Mouse (Mus musculus): ENCODE data around the gene Sycp3. TPM values are rescaled to one million over a fixed set of nuclear protein-coding genes. Genes with fewer than 3 reads are reported as not detected.
"Not testable (repeated sequence)": the region's sequence is repeated elsewhere in the genome, so short reads cannot be mapped to it uniquely, and the experiment has no call there.

Gene Sycp3
- total RNA-seq, 2 experiments from 2014 or later, result not detected

DNA sequence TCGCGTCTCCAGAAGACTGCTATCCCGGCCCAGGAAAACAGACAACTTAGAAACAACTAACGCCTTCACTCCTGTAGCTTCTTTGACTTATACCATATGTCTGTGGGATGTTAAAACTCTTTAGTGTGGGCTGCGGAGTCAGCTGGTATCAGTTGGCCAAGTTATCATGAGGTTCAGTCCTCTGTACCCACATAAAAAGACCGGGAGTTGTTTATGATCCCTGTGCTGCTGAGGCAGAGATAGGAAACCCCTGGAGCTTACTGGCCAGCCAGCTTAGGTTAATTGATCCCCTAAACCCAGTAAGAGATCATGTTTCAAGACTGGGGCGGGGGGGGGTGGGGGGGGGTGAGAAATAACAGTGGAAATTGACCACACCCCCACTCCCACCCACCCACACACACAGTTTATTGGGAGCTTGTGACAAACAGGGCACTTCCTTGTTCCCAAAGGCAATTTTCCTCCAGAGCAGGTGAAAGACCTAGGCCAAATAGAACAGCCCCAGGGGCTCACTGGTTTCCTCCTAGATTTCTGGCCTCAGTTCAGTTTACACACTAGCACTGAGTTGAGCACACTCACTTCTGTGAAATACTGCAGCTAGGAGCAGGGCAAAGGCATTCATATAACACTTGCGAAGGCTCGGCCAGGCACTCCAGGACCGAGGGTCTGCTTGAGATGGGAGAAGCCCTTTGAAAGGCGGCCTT lies 37.6 kb downstream of the Sycp3 start:
- ATAC-seq (replicated peaks; ENCODE audit: low FRiP score, poor library complexity, severe bottlenecking), result no peak

DNA sequence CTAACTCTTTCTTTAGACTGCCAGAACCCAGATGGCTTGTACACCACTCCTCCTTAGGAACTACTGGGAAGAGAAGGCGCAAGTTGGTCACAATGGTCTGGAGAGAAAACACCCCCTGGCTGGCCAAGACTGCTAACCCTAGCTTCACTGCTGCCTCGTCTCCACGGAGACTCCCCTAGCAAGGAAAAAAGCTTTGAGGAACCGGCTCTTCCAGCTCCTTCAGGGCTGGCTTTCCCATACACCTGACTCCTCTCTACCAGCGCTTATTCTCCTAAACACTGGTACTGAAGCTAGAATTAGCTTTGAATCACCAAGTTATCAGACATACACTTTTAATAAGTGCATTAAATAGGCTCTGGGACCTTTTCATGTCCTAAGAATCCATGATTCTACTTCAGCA lies 40.6 kb downstream of the Sycp3 start:
- no peak for ATAC-seq (replicated peaks; ENCODE audit: low FRiP score, poor library complexity, severe bottlenecking)

DNA sequence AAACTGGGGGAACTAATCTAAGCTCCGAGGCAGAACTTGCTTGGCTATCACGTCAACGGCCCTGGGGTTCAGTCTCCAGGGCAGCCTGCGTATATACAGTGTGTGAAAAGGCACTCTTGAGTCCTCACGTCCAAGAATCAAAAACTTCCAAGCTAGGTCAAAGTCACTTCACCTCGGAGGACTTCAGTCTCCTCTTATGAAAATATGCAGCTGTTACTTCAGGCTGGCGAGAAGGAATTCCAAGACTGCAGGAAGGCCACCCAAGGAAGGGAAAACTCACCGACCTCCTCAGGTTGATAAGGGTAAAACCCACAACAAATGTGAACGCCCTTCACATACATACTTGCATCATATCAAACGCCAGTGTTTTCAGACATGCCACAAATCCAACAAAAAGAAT lies 42.0 kb downstream of the Sycp3 start:
- no peak for ATAC-seq (replicated peaks; ENCODE audit: low FRiP score, poor library complexity, severe bottlenecking)

DNA sequence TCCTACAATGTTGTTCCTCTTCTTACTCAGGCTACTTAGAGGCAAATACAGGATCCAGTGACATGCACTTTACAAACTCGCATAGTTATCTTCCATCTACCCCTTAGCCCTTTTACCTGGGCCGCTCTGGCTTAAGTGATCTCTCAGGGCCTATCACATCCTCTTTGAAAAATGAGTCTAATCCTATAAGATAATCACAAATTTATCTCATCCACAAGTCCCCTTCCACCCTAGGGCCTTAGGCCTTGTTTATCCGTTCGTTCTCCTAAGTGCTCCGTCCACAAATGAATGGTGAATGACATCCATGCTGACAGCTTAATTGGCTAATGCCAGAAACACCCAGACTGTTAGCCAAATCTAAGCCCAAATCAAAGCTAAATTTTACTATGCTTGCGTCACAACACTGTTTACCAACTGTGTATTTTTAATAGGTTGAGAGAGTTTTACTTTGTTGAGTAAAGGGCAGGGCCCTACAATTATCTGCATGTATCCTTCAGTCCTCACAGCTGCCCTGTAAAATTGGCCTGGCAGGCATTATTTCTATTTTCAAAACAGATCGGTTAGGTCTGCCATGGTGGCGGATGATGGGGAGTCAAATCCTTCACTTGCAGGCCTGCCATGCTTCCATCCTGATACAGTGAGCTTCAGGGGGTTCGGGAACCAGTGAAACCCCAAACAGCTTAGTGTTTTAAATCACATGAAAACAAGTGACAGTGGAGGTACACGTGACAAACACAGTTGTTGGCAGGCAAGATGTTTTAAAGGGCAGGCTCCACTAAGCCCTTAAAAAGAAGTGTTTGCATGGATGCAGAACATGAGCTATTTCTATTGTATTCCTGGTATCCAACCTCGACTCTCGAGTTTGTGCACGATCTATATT lies 42.8 kb downstream of the Sycp3 start:
- ATAC-seq (replicated peaks; ENCODE audit: low FRiP score, poor library complexity, severe bottlenecking), result no peak

DNA sequence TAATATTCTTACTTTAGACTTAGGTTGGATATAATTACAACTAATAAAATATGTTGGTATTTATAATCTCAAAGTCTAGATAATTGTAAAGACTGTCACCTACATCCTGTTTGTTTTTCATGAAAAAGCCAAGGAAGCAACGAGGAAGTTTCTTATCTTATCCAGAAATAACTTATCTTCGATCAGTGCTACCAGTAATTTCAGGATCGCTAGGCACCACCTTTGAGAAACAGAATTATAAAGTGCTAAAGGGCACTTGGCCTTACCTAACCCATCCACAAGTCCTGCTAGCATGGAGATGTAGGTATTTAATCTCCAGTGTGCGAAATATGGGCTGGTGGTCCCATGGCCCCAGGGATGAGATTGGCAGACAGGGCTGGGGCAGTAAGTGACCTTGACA lies 43.5 kb downstream of the Sycp3 start:
- no peak for ATAC-seq (replicated peaks; ENCODE audit: low FRiP score, poor library complexity, severe bottlenecking)

DNA sequence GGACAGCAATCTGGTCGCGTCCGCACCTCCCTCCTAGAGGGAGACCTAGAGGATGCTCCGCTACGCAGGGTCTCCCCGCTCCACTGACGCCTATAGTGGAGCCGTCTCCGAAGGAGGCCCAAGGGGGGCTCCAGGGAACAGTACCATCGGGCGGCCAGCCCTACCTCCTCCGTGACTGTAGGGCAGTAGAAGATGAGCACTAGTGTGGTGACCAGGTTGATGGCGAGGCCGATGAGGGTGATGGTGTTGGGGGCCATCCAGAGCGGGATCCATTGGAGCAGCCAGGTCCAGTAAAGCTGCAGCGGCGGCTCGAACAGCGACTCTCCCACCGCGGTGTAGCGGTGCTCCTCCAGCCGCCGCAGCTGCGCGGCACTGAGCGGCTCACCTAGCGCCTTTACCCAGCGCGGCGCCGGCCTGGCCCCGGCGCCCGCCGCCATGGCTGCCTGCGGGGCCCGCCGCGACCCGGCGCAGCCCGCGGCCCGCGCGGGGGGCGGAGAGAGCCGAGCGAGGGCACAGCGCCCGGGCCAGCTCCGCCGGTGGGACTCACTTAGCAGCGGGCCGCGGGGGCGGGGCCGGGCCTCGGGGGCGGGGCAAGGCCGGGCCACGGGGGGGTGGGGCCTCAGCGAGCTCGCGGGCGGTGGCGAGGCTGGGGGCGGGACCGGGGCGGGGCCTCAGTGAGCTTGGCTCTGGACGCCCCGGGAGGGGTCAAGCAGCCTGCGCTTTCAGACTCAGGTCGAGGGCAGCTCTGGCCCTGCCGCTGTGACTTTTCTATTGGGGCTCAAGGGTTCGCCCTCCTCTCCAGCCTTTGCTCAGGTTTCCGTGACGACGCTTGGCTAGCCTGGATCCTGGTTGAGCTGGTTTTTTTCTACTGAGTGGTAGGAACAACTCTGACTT lies 44.3 kb downstream of the Sycp3 start, which contains the start of gene Chpt1:
TSS of gene Chpt1 (minus strand) at position 653 of the 894 bp plus-strand sequence.
- peak; percentile 85 for ATAC-seq (replicated peaks; ENCODE audit: low FRiP score, poor library complexity, severe bottlenecking)

DNA sequence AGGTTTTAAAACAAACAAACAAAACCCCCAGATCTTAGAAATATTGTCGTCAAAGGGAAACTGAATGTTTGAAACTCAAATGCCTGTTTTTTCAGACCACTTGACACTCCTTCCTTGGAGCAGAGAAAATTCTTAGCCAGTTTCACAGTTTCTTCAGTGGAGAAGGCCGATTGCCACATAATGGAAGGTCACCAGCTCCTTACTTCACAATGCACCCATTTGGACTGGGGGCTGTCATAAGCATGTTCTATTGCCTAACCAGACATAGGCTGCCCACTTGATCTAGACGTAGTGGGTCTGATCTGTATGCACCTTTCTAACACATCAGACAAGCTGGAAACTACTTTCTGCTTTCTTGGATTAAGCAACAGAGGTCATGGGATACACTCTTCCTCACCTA lies 45.1 kb downstream of the Sycp3 start:
- no peak for ATAC-seq (replicated peaks; ENCODE audit: low FRiP score, poor library complexity, severe bottlenecking)

DNA sequence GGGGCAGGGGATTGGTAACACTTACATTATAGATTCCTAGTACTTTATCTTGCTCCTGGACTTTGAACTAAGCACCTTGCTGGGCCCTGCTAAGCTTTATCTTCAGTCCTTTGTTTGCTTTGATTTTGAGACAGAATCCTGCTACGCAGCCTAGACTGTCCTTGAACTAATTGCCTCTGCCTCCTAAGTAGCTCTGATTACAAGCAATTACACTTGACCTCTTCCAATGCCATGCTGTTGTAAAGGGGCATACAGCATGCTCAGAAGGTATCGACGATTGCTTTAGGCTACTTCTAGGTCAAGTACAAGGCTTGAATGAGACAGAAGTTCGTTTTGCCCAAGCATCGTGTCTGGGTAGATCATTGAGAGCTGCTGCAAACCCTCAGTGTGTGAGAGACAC lies 45.9 kb downstream of the Sycp3 start:
- no peak for ATAC-seq (replicated peaks; ENCODE audit: low FRiP score, poor library complexity, severe bottlenecking)

DNA sequence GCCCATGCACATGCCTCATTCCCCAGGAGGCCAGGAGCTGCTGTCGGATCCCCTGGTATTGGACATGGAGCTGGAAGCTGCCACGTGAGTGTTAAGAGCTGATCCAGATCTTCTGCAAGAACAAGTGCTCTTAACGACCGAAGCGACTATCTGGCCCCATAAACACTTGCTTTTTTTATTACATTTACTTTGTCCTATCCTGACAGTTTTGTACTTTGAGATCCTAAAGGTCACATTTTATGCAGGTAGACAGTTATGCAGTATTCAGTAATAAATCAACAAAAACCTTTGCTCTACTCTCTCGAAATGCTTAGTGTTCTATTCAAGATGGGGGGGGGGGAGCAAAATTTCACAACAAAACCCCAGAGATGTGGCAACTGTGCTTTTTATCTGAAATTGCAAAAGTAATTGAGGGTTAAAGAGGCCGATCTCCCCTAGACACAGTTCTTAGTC lies 48.3 kb downstream of the Sycp3 start:
- no peak for ATAC-seq (replicated peaks; ENCODE audit: low FRiP score, poor library complexity, severe bottlenecking)

DNA sequence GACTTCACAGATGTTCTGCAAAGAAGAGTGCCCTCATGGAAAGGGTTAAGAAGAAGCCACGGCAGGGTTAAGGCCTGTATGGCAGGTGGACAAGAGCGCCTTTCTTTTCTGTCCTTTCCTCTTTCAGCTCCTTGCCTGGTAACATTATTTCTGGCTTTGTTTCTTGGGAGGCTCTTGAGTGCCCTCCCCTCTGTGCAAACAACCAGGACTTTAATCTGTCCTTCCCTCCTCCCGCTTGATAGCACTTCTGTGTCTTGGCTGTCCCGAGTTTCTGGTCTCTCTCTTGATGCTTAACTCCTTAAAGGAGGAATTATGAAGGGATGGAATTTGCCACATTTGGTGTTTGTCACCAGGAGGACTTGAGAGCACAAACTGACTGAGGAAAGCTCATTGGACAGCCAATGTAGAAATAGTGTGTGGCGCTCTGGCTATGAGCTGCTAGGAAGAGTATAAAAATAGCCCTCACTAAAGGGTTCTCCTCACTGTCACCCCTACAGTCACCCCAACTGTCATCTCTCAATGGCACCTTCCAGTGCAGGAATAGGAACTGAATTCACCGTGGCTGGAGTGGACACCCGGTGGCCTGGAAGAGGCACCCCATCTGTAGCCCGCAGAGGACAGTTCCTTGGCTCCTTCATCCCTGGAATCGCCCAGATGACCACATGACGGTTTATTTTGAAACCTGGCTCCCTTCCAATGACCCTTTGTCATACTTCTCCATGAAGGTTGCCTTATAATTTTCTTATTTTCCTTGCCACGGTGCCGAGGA lies 51.3 kb downstream of the Sycp3 start:
- ATAC-seq (replicated peaks; ENCODE audit: low FRiP score, poor library complexity, severe bottlenecking), result no peak

DNA sequence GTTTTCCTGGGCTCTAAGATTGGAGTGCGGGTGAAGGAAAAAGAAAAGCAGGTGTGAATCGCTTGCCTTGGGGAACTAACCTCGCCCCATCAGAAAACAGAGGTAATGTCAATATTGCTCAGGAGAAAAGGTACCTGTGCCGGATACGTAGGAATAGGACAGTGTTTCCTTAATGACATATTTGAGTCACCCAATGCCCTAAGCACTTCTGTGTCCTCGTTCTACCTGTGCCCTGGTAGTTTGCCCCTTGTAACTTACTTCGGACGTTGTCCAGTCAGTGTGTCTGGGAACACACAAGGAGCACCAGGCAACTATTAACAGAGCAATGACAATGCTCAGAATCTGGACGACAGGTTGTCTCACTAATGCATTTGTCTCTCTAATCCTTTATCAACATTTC lies 52.0 kb downstream of the Sycp3 start:
- no peak for ATAC-seq (replicated peaks; ENCODE audit: low FRiP score, poor library complexity, severe bottlenecking)

DNA sequence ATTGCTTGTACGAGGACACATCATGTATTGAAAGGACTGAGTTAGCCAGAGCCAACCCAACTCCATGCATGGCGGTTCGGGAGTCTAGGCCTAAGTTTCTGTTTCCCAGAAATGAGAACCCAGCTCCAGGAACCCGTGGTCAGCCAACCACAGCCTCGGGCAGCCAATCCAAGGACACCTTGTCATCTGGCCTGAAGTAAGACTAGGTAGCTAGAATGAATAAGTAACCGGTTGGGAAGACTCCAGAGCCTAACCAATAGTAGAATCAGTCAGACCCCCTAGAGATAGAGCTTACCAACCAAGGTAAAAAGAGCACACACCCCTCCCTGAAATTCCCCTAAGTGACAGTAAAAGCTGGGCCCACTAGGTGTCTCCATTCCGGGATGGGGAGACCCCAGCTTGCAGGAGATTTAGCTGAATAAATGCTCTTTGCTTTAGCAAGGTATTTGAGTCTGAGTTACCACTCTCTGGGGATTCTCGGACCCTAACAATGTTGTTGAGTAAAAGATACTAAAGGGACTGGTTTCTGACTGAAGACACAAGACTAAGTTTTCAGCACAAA lies 54.3 kb downstream of the Sycp3 start:
- no peak for ATAC-seq (replicated peaks; ENCODE audit: low FRiP score, poor library complexity, severe bottlenecking)

DNA sequence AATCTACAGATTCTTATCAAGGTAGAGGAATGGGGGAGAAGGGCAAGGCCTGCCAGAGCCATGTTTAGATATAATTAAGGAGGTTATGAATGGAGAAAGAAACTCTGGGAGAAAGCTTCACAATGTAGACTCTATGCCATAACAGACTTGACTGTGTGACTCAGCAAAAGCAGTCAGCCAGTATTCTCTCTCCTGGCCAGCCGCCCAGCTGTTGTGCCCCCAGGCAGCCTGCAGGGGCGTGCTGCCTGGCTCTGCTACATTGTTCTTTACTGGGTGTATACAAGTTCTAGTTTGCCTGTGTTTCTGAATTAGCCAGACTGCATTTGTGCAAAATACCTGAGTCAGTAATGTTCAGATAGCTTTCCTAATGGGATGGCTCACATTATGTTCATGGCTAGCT lies 55.1 kb downstream of the Sycp3 start:
- peak; percentile 73 for ATAC-seq (replicated peaks; ENCODE audit: low FRiP score, poor library complexity, severe bottlenecking)

DNA sequence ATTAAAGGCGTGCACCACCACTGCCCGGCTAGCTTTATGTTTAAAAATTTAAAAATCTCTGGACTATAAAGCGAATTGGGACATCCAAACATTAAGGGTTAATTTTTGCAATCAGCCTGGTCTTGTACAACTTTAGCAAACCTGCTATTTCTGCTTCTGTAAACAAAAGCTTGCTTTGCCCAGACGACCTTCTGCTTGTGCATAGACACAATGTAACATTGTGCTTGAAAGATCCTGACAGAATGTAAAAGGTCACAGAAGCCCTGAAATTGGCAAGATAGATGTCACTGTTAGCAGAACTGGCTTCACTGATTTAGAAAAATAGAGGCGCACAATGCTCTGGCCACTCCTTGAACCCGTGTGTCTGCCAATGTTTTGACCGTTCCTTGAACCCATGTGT lies 55.7 kb downstream of the Sycp3 start:
- not testable (repeated sequence) for ATAC-seq (replicated peaks; ENCODE audit: low FRiP score, poor library complexity, severe bottlenecking)

DNA sequence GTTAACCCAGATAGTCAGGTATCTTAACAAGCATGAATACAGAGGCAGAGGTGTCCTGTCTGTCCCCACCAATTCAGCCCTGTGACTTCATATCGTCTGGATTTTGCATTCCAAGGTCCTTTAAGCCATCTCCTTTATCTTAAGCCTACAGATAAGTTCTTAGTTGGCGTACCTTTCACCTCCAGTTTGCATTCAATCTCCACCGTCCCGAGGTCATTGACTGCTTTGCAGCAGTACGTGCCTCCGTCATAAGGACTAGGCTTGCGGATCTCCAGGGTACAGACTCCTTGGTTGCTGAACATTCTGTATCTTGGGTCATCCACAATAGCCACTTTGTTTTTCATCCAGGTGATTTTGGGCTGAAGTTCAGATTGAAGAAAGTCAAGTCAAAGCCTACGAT lies 63.4 kb downstream of the Sycp3 start:
- no peak for ATAC-seq (replicated peaks; ENCODE audit: low FRiP score, poor library complexity, severe bottlenecking)
